Mouse (Mus musculus) forebrain, embryonic 16.5 days (tissue): ENCODE data around the gene Gm11627. TPM values are rescaled to one million over a fixed set of nuclear protein-coding genes. Genes with fewer than 3 reads are reported as not detected.

Source experiments
- ATAC-seq: fragments of 200-750 bp; cut with Nextera tagmentation; 2 replicates; pipeline ENCODE4 v1.8.0; 2017; ENCODE audit warnings: mild to moderate bottlenecking, moderate library complexity
- H3K27ac ChIP-seq: fragments of 300-500 bp; sonication (generic); 2 replicates; pipeline ENCODE4 v1.5.1; 2014; ENCODE audit warnings: low read length, control low read depth
- H3K27me3 ChIP-seq: fragments of 300-500 bp; sonication (generic); replicated peaks from 2 replicates; pipeline ENCODE4 v1.6.1; 2014; ENCODE audit warnings: low read length; ENCODE audit not compliant: control insufficient read depth, insufficient read depth
- H3K36me3 ChIP-seq: fragments of 300-500 bp; sonication (generic); 2 replicates; pipeline ENCODE4 v1.6.1; 2014; ENCODE audit not compliant: control insufficient read depth, insufficient read depth
- H3K4me1 ChIP-seq: fragments of 300-500 bp; sonication (generic); replicated peaks from 2 replicates; pipeline ENCODE4 v1.6.1; 2014; ENCODE audit warnings: low read length; ENCODE audit not compliant: control insufficient read depth, insufficient read depth
- H3K4me2 ChIP-seq: fragments of 300-500 bp; sonication (generic); 2 replicates; pipeline ENCODE4 v1.6.1; 2014; ENCODE audit warnings: mild to moderate bottlenecking, low read length, control low read depth
- H3K4me3 ChIP-seq: fragments of 300-500 bp; sonication (generic); replicated peaks from 2 replicates; pipeline ENCODE4 v1.5.1; 2014; ENCODE audit warnings: mild to moderate bottlenecking, low read length, control low read depth
- H3K9ac ChIP-seq: fragments of 300-500 bp; sonication (generic); replicated peaks from 2 replicates; pipeline ENCODE4 v1.6.1; 2014; ENCODE audit warnings: low read depth, low read length, control low read depth
- H3K9me3 ChIP-seq: fragments of 300-500 bp; sonication (generic); 2 replicates; pipeline ENCODE4 v1.6.1; 2016; ENCODE audit warnings: low read length; ENCODE audit not compliant: control insufficient read depth
- WGBS: fragments of 180-500 bp; shearing (Covaris S2); extraction: QIAGEN DNeasy Blood & Tissue Kit; methylation state at CpG from one replicate; pipeline ENCODE4 v1.1.7; 2014; 5-methylcytosine and 5-hydroxymethylcytosine counted together
- polyA plus RNA-seq: library from polyadenylated mRNA; unstranded; fragments of >200 nt; fragmentation: Nextera tagmentation; extraction: Ambion mirVana; gene quantifications from 2 replicates; pipeline ENCODE4 v1.2.1, GENCODE M21; 2015

Gene Gm11627
- polyA plus RNA-seq, 1 experiment from 2014 or later, result 6.4 TPM

DNA sequence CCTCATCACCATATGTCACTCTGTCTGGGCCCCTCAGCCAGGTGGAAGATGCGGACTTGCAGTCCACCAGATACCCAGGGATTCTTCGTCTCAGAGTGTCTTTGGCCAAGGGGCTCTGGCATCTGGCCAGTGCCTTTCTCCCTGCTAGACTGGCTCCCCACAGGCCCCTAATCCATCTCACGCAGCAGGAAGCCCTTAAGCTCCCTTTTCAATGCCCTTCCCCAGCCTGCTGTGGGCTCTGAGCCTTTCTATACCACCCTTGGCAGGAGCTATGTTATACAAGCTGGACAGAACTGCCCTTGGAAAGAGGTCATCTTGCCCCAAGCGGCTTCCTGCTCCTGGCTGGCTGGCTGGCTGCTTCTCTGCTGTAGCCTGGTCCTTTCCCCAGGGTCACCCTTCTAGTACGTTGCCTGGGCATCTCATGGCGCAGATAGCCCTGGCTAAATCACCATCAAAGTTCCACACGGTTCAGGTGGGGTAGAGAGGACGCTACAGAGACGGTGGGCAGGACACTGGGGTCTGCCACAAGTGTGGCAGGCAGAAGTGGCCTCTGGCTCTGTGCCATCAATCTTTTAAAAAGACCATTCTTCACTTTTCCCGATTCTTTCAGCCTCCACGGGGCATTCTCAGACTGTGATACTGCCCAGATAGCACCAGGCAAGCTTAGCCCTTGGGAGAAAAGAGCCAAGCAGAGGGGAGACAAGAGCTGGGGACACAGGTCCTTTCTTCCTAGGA lies 2.2 kb upstream of the Gm11627 start:
- no peaks in the 10 kb centered on the region for H3K9me3 ChIP-seq
- H3K9ac ChIP-seq, result no peak overlapping the region
- no peaks in the 10 kb centered on the region for H3K36me3 ChIP-seq
- peak overlapping the region; percentile 64 for H3K27ac ChIP-seq
- H3K4me3 ChIP-seq, result no peak overlapping the region
- no peak for ATAC-seq
- H3K4me2 ChIP-seq, result 0 out of 2 replicates have a peak overlapping the region, but pooled peaks have one; percentile 8
- H3K4me1 ChIP-seq, result peaks cover 28% of the 10 kb centered on the region
- WGBS, result 6% methylated on average over 11 of the region's 11 CpGs
- no peaks in the 10 kb centered on the region for H3K27me3 ChIP-seq

DNA sequence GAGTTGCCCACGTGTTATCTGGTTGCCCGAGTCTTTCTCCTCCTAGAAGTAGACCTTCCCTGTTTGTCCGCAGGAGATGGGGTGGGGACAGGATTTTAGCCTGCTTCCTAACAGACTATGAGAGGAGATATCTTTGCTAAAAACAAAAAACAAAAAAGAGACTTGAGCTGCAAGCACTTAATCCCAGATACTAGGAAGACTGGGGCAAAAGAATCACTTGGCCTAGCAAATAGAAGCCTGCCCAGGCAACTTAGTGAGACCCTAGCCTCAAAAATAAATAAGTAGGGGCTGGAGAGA lies 721 bp upstream of the Gm11627 start:
- WGBS, result 14% methylated on average over 3 of the region's 3 CpGs
- Histone ChIP-seq H3K4me3 (no peak overlapping the region), H3K4me2 (no peak overlapping the region), H3K27me3 (no peaks in the 10 kb centered on the region), H3K4me1 (peaks cover 28% of the 10 kb centered on the region), H3K36me3 (no peaks in the 10 kb centered on the region), H3K9ac (peak overlapping the region; percentile 39; the same call in 1 of the 2 replicates), H3K9me3 (no peaks in the 10 kb centered on the region), H3K27ac (peak overlapping the region; percentile 72)
- ATAC-seq, result no peak

DNA sequence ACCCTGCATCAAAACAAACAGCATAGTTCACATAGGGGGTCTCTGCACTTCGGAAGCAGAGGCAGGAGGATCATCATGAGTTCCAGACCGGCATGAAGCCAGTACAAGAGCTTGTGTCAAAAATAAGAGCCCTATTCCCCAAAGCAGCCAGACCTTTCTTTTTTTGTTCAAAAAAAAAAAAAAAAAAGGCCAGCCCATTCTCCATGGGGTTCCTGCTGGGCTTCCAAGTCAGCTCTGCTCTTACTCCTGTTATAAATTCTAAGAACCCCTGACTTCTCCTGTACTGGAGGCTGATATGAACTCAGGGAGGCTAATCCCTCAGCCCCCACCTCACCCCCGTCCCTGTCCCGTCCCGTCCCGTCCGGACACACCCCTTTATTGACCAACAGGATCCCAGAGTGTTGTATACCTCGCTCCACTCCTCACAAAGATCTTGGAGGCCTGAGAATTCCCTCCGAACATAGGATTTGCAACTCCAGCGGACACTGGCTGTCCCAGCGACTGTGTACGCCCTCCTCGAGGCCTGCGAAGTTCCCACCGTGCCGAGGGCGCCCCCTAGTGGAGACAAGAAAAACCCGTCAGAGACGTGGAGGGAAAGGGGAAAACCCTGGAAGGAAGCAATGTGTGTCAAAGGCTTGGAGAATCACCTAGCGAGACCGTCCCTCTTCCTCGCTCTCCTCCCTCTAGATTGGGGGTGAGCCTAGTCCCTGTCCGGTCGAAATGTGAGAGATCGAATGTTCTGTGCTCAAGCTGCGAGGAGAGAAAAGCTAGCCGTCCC lies 731 bp downstream of the Gm11627 start:
- 3% methylated on average over 27 of the region's 27 CpGs for WGBS
- peak; percentile 37; the same call in 1 of the 2 replicates for ATAC-seq
- Histone ChIP-seq H3K9ac (peak overlapping the region; percentile 39; the same call in 1 of the 2 replicates), H3K27me3 (no peaks in the 10 kb centered on the region), H3K36me3 (no peaks in the 10 kb centered on the region), H3K4me2 (peak overlapping the region; percentile 40), H3K4me1 (peaks cover 28% of the 10 kb centered on the region), H3K27ac (peak overlapping the region; percentile 72), H3K4me3 (peak overlapping the region; percentile 29), H3K9me3 (no peaks in the 10 kb centered on the region)

DNA sequence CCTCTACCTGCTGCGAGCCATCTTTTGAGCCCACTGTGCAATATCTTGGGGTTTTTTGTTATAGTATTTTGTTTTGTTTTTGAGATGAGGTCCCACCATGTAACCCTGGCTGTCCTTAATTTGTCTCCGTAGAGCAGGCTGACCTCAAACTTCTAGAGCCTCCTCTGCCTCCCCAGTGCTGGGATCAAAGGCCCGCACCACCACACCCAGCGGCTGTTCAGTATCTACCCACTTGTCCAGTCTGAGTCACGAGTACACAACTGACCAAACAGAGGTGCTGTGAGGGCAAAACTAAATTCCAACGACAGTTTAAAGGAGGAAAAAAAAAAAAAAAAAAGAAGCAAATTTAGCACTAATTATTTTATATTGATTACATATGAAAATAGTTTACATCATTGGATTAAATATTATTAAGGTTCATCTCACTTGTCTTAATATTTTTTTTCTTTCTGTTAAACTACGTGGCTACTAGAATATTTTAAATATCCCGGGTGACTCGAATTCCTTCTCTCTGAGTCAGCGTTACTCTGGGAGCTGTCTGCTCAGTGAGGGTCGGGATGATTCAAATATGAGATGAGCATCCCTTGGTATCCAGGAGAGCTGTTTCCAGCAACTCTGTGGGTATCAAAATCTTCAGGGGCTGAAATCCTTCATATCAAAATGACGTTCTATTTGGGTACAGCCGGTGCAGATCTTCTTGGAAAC lies 3.1 kb downstream of the Gm11627 start:
- WGBS, result 75% methylated on average over 13 of the region's 13 CpGs
- H3K9ac ChIP-seq, result no peak overlapping the region
- H3K4me2 ChIP-seq, result no peak overlapping the region
- H3K27me3 ChIP-seq, result no peaks in the 10 kb centered on the region
- H3K4me3 ChIP-seq, result no peak overlapping the region
- no peaks in the 10 kb centered on the region for H3K36me3 ChIP-seq
- no peaks in the 10 kb centered on the region for H3K9me3 ChIP-seq
- no peak overlapping the region for H3K27ac ChIP-seq
- H3K4me1 ChIP-seq, result peaks cover 15% of the 10 kb centered on the region
- ATAC-seq, result no peak

DNA sequence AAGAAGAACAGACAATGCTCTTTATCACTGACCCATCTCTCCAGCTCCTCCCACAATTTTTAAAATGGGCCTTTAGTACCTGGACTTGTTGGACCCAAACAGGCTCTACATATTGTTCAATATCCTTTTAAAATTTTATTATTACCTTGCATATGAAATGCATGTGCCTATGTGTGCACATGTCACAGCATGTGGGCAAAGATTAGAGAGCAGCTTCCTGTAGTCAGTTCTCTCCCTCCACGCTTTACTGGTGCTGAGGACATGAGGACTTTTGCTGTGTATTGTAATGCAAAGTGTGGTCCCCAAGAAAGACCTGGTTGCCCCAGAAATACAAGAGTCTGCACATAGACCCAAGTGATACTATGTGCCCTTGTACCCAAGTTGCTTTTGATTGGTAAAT lies 4.2 kb downstream of the Gm11627 start:
- ATAC-seq, result no peak
- no peak overlapping the region for H3K9ac ChIP-seq
- H3K4me1 ChIP-seq, result peaks cover 11% of the 10 kb centered on the region
- H3K9me3 ChIP-seq, result no peaks in the 10 kb centered on the region
- H3K4me3 ChIP-seq, result no peak overlapping the region
- no peaks in the 10 kb centered on the region for H3K27me3 ChIP-seq
- no peaks in the 10 kb centered on the region for H3K36me3 ChIP-seq
- 50% methylated on average over 1 of the region's 1 CpGs for WGBS
- no peak overlapping the region for H3K4me2 ChIP-seq
- no peak overlapping the region for H3K27ac ChIP-seq

DNA sequence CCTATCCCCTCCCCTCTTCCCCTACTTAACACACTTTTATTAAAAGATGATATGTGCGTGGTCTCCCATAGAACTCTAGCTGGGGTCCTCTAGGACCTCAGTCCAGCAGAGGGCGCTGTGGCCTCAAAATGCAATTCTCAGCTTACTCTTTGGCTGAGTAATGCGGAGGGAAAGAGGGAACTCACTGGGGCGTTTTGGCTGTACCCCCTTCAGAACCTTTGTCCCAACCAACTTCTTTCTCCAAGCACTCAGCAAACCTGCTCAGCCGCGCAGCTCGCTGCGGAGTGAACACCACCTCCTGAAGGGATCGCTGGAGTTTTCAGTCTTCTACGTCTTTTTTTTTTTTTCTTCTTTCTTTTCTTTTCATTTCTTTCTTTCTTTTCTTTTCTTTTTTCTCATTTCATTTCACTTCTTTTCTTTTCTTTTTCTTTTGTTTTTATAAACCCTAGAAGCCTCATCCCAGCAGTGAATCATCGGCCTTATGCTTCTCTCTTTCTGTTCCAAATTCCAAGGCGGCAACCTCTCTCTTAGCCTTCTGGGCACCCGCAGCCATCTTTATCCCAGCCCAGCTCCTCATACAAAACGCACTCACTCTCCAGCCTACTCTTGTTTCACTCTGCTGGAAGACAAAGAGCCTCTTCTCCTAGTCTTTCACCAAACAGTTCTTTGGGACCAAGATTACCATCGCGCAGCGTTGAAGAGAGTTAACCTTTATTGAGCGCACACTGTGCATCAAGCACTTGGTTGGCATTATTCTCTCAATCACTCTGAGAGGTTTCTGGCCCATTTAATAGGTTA lies 6.2 kb downstream of the Gm11627 start:
- Histone ChIP-seq H3K4me1 (no peaks in the 10 kb centered on the region), H3K27me3 (no peaks in the 10 kb centered on the region), H3K4me2 (peak overlapping the region; percentile 60), H3K36me3 (no peaks in the 10 kb centered on the region), H3K9ac (0 out of 2 replicates have a peak overlapping the region, but pooled peaks have one; percentile 24), H3K27ac (no peak overlapping the region), H3K4me3 (peak overlapping the region; percentile 38), H3K9me3 (no peaks in the 10 kb centered on the region)
- WGBS, result 4% methylated on average over 18 of the region's 18 CpGs
- peak; percentile 72 for ATAC-seq

DNA sequence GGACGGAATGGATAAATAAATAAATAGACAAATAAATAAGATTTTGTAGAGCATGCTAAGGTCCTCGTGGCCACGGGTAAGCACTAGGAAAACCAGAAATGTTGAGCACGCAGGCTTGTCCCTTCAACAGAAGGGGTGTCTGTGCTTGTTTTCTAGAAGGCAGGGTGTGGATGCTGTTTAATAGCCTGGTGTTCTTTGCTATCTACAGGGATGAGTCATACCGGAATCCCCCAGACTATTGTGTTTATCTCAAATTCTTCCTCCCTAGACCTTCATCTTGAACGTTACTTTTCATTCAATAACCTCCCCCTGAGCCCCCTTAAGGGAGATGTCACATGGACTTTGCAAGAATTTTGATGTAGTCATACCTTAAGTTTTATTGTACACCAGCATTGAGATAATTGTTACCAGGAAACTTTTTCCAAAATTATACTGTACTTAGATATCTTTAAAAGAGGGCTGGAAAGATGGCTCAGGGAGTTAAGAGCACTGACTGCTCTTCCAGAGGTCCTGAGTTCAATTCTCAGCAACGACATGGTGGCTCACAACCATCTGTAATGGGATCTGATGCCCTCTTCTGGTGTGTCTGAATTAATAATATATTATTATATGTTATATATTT lies 10.4 kb downstream of the Gm11627 start:
- Histone ChIP-seq H3K27me3 (no peaks in the 10 kb centered on the region), H3K4me3 (no peak overlapping the region), H3K4me1 (no peaks in the 10 kb centered on the region), H3K4me2 (no peak overlapping the region), H3K27ac (no peak overlapping the region), H3K9me3 (no peaks in the 10 kb centered on the region), H3K36me3 (no peaks in the 10 kb centered on the region), H3K9ac (no peak overlapping the region)
- 82% methylated on average over 7 of the region's 7 CpGs for whole genome bisulfite sequencing
- no peak for ATAC-seq

DNA sequence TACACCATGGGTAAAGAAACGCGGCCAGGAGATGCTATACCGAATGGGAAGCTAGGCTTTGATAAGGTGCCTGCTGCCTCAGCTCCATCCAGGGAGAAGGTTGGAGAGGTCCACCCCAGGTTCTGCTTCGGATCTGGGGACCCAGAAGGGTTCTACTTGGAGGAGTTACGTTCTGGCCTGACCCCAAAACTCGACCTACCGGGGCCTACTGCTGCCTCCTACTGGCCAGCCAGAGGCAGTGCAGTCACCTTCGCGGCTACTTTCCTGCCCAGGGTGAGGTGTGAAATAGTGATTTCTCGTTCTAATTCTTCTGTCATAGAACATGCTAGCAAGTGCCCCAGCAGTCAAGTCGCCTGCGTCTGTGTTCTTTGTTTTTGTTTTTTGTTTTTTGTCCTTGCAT lies 11.1 kb downstream of the Gm11627 start:
- WGBS, result 81% methylated on average over 12 of the region's 12 CpGs
- Histone ChIP-seq H3K36me3 (no peaks in the 10 kb centered on the region), H3K27me3 (no peaks in the 10 kb centered on the region), H3K4me3 (no peak overlapping the region), H3K9me3 (no peaks in the 10 kb centered on the region), H3K9ac (no peak overlapping the region), H3K27ac (no peak overlapping the region), H3K4me1 (no peaks in the 10 kb centered on the region), H3K4me2 (no peak overlapping the region)
- ATAC-seq, result no peak
